Mouse (Mus musculus) megakaryocyte-erythroid progenitor cell, adult 5-6 weeks (primary cell): ENCODE data around the gene Sh3d21. TPM values are rescaled to one million over a fixed set of nuclear protein-coding genes. Genes with fewer than 3 reads are reported as not detected.
A peak's percentile ranks its signal among the peaks of the same experiment; 100 is the strongest.

Source experiments
- ATAC-seq: replicated peaks from 2 replicates; pipeline ENCODE4 v1.8.0; 2016; ENCODE audit warnings: mild to moderate bottlenecking, inconsistent platforms; ENCODE audit not compliant: severe bottlenecking, poor library complexity, low FRiP score, low TSS enrichment
- total RNA-seq, 2 experiments: library from RNA; stranded (forward) in 1 of 2; stranded (reverse) in 1 of 2; fragments of 200-1000, 215-1000 nt in 1 of 2; fragments of >200 nt in 1 of 2; fragmentation: Nextera tagmentation in 1 of 2; gene quantifications; 2 replicates each; pipeline ENCODE4 v1.2.3; 2014 to 2017

Gene Sh3d21
- total RNA-seq, 2 experiments from 2014 or later = 0.72 to 1.1 TPM

DNA sequence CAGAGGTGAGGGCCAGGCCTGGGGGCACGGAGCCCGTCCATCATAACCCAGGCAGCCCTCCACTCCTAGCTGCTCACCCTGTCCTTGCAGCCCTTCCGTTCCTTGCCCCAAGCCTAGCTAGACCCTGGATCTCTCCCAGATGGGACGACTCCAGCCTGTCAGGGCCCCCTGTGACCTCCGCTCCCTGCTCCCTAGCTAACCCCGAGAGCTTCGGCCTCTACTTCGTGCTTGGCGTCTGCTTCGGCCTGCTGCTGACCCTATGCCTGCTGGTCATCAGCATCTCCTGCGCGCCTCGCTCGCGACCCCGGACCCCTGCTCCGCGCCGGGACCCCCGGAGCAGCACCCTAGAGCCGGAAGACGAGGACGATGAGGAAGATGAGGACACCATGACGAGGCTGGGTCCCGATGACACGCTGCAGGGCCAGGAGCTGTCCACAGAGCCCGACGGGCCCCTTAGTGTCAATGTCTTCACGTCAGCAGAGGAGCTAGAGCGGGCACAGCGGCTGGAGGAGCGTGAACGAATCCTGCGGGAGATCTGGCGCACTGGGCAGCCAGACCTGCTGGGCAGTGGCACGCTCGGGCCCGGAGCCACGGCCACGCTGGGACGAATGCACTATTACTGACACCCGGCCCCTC lies 14.1 kb downstream of the Sh3d21 start:
- ATAC-seq = no peak

DNA sequence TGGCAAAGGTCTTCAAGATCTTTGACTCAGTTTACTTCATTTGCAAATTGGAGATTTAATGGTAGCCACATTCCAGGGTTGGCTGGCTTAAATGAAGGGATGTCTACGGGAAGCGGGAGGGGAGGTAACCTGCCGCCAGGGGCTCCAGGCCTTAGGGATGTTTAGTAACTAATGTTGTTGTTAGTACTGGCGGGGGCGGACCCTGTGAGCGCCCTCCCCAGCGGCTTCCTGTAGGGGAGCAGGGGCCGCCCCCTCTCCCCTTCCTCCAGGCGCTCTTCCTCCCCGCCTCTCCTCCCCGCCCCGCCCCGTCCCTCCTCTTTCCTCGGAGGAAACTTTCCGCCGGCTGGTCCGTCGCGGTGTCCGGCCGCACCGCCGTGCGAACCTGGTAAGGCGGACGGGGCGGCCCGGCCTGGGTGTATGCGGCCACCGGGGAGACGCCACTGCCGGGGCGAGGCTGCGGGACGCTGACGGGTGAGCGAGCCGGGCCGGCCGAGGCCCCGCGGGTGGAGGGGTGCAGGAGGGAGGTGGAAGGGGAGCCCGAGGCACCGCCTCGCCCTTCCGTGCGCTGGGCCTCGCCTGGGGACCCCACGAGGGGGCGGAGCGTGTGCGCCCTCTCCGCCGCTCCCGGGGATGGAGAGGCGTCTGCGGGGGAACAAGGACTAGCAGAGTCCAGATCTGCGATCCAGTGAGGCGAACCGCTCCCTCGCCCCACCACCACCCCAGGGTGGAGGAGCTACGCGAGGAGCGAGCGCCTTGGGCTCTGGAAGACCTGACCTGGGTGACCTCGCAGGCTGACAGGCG lies 14.9 kb downstream of the Sh3d21 start:
- ATAC-seq = 0 out of 2 replicates have a peak, but pooled peaks have one; percentile 11

DNA sequence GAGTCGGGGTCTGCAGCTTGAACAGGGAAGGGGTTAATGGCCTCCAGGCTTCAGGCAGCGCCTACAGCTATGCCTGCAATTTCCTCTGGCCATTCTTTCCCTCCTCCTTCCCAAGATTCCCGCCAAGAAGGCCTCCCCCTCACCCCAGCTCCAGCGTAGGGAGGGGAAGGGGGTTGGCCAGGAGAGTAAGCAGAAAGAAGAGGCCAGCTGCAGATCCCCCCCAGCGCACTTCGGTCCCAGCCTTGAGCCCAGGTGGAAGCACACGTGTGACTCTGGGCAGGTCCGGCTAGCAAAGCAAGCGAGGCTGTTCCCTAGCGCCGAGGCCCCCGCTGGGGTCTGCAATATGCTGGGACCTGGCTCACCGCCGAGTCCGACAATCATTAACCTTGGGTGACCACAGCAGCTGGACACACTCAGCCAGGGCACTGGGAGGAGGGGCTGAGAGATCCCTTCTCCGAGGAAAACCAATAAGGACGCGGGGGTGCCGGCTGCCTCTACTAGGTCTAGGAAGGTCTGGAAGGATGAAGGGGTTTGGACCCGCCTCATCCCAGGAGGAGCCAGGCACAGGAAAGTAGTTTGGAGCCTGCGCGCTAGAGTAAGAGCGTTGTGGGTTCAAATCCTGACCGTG lies 15.6 kb downstream of the Sh3d21 start, which contains the start of gene Eva1b:
Gene Eva1b, plus strand, starts transcription at position 212 of the 628 bp plus-strand sequence.
- ATAC-seq = no peak

DNA sequence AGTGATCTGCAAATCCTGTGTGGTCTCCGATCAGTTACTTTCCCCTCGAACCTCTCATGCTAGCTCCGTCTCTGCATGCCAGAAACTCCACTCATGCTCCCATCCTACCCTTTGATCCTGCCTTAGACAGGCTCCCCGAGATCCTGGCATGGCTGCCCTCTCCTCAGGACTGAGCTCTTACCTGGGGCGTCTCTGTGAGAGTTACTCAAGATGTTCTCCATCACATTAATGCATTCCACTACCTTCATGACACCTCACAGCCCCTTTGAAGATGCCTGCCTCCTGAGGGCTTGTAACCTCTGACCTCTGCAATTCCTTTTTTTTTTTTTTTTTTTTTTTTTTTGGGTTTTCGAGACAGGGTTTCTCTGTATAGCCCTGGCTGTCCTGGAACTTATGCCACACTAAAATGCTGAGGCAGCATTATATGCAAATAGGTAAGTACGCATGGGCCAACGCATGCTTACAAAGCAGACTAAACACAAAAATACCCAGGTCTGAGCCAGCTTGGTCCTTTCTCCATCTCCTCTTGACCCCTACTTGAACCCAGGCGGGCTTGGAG lies 16.2 kb downstream of the Sh3d21 start:
- no peak for ATAC-seq

DNA sequence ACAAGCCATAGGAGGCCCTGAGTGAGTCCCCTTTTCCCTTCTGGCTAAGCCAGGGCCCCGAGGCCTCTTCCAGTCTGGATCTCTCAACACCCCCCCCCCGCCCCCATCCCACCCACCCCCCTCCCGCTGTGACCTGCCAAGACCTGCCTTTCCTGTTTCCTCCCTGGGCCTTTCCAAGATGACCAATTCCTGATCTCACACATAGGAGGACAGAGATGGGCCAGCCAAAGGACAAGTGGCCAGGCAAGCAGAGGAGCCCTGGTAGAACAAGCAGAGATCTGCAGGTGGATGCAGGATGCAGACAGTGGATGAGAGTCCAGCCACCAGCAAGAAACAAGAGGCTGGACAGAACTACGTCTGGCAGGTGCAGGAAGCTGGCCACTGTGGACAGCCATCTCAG lies 17.9 kb downstream of the Sh3d21 start:
- no peak for ATAC-seq

DNA sequence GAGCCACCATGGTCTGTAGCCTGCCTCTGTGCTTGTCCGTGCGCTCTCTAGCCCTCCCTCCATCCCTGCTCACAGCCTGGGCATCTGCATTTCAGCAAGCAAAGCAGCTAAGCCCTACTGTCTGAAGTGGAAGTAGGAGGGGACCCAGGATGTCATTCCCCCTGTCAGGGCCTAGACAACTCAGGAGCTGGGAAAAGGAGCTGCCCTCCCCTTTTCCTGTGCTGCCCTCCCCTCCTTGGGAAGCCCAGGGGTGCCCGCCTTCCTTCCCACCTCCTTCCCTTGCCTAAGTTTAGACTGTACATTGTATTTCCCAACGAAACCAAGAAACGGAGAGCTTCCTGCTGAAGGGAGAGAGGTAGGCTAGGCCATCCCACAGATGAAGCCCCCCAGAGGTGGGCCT lies 22.3 kb downstream of the Sh3d21 start:
- ATAC-seq = no peak

DNA sequence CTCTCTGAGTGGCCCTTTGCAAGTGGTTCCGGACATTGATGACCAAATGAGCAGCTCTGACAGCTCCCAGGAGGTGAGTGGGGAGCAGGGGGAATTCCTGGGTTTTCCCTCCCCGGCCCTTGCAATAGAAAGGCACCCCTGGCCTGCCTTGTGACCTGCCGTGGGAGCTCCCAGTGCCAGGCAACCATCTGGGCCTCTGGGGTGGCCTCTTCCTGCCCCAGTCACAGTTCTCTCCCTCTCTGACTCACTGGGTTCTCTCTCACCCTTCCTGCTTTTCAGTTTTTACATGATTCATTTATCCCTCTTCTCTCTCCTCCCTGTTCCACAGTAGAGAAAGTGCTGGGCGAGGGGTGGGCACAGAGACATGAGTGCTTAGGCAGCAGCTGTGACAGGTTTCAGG lies 25.5 kb downstream of the Sh3d21 start:
- no peak for ATAC-seq

DNA sequence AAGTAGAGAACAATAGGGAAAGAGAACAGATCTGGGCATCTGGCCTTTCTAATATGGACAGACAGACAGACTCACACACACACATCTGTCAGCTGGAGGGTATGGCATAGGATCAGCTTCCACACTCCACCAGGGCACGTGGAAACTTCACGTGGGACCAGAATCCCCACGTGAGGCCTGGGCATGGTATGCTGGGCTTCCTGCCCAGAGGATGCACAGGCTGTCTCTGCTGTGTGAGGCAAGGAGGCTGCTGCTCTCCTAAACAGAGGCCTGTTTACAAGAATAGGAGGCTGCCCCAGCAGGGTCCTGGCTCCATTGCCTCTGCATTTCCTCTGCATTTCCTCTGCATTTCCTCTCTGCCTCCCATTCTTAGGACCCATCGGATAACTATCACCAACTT lies 28.7 kb downstream of the Sh3d21 start:
- no peak for ATAC-seq

DNA sequence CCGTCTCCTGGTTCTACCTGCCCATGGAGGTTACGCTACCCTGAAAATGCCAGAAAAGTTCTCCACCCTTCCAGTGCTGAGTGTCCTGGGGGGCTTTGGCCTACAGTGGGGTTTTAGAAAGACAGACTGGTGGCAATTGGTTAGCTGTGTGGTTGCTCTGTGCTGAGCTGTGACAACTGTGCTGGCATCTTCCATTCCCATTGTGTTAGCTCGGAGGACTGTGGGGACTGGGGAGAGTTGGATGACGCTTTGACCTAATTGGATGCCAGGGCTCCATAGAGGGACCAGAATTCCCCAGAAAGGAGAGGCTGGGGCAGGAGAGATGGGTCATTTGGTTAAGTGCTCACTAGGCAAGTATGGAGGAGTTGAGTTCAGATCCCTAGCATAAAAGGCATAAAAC lies 29.1 kb downstream of the Sh3d21 start:
- no peak for ATAC-seq

DNA sequence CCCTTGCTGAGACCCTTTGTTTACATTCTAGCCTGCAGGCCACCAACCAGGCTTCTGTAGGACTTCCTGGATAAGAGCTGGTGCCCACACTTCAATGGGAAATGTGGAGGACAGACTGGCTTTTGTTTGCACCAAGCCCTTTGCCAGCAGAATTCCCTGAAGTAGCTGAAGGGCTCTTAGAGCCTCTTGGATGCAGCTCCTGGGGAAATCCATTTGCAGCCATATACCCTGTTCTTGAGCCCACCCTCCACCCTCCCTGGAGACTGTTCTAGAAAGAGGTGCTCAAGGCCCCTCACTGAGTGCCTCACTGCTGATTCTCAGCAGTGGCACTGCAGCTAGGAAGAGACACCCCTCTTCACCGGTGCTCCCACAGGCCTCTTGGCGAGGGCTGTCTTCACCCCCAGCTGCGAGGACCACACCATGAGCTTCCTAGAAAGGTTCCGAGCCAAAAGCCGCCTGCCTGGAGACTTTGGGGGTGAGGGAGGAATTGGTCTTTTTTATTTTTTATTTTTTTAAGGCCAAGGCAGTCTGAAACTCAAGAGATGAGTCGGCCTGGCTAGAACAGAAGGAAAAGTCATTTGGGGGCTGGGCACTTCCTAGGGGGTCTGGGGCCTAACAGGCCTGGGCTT lies 30.5 kb downstream of the Sh3d21 start:
- no peak for ATAC-seq

DNA sequence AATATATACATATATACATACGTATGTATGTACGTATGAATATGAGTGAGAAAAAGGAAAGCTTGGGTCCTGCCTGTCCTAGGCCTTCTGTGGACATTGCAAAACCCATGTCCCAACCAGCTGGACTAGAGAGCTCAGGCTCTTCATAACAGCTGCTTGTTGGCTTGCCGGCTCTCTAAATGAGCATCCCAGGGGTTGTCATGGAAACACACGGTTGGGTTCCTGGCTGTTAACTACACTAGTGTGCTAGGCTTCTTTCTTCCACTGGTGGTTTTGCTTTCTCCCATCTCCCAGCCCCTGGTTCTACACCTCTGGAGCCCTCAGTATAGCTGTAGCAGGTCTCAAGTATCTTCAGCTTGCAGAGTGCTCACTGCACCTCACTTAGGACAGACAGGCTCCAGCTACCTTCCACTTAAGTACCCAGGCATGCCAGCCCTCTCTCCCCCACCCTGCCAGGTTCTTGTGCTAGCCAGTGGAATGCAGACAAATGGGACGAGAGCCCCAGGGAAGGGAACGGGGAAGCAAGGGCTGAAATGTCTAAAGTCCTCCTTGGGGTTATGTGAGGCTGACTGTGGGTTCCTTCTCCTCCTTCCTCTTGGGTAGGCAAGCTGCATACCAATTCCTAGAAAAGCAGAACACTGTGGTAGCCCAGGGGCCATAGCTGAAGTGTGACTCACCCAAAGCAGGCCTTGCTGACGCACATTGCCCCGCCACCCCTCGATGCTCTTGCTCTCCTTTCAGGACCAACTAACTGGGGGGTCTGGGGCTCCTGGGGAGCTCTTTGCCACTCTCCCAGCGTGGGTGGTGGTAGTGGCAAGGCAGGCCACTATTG lies 31.8 kb downstream of the Sh3d21 start:
- ATAC-seq = no peak

DNA sequence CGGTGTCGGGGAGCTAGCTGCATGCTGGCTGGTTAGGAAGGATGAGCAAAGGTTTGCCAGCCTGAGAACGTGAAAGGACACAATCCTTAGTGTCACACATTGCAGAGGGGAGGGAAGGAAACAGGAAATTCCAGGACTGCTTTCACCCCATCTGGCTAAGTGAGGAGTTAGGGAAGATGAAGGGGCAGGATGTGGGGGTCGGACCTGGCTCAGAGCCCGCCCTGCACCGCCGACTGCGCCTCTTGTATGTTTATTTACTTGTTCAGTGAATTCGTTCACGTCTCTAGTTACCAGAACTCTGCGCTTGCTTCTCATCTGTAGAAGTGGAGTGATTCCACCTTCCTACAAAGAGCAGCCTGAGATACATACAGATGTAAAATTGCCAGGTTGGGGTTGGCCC lies 32.8 kb downstream of the Sh3d21 start:
- no peak for ATAC-seq

DNA sequence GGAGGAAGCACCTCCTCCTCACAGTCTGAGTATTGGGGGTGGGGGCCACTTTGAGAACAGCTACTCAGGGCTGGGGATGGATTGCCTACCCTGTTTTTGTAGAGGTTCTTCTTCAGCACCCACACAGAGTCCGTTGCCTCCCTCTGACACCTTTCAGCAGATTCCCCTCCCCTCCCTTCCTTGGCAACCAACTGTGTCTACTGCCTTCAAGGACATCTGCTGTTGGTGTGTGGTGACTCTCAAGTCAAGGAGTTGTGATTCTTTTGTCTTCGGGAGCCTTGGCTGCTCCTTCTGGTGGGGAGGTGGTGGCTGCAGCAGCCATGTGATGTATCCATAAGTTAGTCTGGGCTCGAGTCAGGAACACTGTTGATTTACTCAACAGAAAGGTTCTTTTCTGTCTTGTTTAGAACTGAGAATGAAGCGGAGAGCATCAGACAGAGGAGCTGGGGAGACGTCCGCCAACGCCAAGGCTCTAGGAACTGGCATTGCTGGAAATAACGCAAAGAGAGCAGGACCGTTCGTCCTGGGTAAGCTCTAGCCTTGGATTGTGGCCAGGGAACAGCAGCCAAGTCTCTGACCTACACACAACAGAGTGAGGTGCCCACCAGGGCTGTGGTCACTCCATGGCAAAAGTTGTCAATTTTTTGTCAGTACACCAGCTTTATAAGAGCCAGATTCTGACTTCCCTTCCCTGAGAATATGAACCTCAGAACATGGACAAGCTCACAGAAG lies 39.8 kb downstream of the Sh3d21 start:
- ATAC-seq = no peak

DNA sequence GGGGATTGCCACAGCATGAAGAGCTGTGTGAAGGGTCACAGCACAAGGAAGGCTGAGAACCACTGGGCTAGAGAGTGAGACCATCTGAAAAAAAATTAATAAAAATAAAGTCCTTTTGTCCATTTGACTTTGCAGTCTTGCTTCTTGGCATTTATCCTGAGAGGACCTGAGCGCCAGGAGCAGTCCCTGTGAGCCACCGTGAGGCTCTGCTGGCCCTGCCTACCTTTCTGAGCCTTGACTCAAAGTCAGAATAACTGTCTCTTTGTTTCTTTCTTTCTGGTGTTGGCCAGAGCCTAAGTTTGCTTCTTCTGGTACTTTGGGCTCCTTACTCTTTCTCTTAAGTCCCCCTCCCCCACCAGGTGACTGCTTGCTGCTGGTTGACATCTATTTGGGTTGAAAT lies 42.8 kb downstream of the Sh3d21 start:
- ATAC-seq = no peak

DNA sequence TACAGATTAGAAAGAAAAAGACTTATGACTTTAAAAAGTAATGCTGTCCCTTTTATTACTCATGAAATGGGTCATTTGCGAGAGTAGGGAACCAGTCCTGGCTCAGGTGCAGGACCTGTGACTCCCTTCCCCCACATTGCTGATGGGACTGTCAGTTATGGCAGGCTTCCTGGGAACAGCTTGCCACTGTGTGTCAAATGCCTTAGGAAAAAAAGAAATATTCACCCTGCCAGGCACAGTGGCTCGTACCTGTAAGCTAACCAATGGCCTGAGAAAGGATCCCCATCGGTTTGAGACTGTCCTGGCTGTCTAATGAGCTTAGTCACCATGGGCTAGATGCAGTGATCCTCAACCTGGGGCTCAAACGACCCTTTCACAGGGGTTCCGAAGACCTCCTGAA lies 43.2 kb downstream of the Sh3d21 start:
- ATAC-seq = no peak

DNA sequence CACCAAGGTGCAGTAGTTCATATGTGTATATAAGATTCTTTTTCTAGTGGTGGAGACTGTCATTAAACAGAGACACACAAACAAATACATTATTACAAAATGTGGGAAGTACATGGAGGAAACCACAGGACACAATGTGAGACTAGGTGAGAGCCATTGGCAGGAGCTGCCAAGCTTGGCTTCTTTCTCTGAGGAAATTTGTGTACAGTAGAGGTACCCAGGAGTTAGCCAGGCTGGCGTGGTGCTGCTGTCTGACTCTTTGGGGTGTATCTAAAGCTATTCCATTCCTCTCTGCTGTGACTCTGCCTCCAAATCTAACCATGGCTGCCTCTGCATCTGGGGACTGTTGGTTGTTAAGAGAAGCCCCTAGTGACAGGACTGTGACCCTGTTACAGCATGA lies 44.2 kb downstream of the Sh3d21 start:
- no peak for ATAC-seq

DNA sequence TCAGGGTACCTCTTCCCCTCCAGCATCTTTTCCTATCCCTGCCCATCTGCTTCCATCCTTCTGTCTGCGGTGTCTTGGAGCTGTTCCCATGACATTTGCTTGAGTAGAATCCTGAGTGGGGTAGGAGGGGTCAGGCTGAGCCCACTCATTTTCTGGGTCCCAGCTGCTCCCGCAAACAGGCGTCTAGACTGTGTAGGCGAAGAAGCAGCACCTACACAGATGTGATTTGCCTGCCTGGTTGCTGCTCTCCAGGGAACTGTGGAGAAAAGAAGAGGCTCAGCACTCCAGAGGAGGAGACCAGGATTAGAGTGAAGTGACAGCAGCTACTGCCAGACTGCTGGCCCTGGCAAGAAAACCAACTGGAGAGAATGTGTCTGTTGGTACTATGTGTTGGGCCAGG lies 44.6 kb downstream of the Sh3d21 start:
- ATAC-seq = no peak

DNA sequence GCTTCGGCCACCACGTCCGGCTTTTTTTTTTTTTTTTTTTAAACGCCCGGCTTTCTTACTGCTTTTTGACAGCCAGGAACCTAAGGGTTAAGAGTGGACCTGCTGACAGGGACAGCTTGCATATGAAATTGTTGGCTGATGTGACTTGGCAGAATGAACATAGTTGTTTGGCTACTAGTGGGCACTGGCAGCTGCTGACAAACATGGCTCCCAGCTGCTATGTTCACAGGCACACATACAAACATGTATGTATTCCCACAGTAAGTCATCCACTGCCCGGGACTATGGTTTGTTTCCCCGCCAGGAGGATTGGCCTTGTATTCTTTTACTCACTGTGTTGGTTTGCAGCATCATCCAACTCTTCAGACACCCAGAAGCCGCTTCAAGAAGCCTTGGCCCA lies 46.2 kb downstream of the Sh3d21 start:
- ATAC-seq = no peak
